Mouse (Mus musculus): ENCODE measurements around the gene Lrmda.

Lrmda gene

DNA sequence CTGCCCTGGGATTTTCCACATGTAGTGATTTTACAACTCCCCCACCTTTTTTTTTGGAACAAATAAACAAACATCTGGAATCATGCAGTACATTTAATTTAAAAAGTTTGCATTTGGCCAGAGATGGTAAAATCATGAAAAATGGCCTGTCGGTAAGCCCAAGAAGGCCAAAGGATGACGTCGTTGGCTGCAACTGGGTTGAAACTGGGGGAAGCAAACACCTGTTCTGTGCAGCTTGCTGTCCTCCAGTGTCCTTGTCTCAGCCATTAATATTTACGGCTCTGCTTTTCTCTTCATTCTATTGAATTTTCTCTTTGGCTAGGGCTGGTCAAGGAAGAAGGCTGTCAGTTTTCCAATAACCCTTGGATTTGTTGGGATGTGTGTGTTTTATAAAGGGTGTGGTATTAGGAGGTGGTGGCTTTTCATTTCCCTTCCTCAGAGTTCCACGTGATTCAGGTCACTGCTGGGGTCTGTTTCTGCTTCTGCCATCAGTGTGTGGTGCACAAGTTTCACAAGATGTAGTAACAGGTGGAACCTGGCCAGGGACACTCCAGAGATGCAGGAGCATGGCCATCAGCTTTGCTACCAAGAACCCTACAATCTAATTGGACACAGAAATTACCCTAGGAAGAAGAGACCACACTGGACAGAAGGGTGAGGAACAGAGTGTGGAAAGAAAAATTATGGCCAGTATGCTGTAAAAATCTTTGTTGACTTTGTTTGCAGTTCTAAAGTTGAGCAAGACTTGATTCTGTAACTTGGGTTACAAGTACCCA, 827.7 kb downstream of the Lrmda start:
- no peak for DNase-seq (ENCODE audit: low read depth, low spot score)

DNA sequence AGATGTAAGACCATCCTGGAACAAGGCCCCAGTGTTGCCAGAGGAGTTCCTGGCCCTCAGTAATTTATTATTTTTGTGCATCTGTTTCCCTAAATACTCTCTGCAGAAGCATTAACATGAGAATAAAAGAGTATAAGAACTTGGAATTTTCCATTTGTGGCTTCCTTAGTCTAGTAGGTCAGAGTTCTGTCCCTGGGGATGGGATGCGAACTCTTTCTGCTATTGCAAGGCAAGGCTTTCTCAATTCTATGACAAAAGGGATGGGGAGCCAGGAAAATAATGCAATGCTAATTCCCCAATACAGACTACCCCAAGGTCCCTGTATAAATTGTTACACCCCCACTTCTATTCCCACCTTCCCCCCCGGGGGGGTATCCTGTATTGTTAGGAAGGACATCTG, 829.6 kb downstream of the Lrmda start:
- no peak for DNase-seq (ENCODE audit: low read depth, low spot score)

- no peak for DNase-seq (ENCODE audit: low read depth, low spot score)
These were observed 841.1 kb downstream of the Lrmda start for GRCm38 (mm10) chr14:22860631-22861030.

- DNase-seq (ENCODE audit: low read depth, low spot score): no peak
These were observed 844.6 kb downstream of the Lrmda start for GRCm38 (mm10) chr14:22864132-22864531.

- DNase-seq (ENCODE audit: low read depth, low spot score): no peak
These were observed 855.1 kb downstream of the Lrmda start for GRCm38 (mm10) chr14:22874584-22874983.

- no peak for DNase-seq (ENCODE audit: low read depth, low spot score)
These were observed 867.7 kb downstream of the Lrmda start for GRCm38 (mm10) chr14:22887182-22887581.

DNA sequence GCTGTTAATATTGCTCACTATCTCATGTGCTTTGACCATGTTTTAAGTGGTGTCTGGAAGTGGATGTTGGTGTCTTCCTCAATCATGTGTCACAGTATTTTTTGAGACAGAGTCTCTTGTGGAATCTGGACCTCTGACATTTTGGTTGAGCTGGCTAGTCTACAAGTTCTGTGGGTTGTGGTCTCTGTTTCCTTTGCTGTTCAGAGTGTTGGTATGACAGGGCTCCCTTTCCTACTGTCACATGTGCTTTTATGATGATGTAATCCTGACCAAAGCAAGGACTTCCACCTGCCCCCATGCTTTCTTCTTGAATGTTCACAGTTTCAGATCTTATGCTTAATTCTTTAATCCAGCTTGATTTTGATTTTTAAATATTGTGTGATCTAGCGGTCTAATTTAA, 879.8 kb downstream of the Lrmda start:
- DNase-seq (ENCODE audit: low read depth, low spot score): no peak

- no peak for DNase-seq (ENCODE audit: low read depth, low spot score)
These were observed 882.6 kb downstream of the Lrmda start for GRCm38 (mm10) chr14:22902116-22902515.

DNA sequence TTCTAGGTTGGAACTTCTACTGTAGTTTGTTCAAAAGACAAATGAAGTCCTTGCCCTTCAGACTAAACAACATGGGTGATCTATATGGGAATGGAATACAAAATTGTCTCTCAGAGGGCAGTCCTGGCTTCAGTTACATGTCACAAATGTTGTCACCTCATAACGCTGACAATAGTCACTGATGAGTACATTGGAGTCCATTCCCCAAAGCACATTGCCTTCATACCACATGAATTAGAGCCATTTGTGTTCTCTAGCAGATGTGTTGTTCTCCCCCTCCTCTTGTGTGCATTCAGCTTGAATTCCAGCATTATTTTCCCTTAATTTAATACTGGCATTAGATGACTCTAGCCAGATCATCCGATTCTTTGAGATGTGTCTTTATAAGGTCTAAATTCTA, 883.4 kb downstream of the Lrmda start:
- DNase-seq (ENCODE audit: low read depth, low spot score): no peak

DNA sequence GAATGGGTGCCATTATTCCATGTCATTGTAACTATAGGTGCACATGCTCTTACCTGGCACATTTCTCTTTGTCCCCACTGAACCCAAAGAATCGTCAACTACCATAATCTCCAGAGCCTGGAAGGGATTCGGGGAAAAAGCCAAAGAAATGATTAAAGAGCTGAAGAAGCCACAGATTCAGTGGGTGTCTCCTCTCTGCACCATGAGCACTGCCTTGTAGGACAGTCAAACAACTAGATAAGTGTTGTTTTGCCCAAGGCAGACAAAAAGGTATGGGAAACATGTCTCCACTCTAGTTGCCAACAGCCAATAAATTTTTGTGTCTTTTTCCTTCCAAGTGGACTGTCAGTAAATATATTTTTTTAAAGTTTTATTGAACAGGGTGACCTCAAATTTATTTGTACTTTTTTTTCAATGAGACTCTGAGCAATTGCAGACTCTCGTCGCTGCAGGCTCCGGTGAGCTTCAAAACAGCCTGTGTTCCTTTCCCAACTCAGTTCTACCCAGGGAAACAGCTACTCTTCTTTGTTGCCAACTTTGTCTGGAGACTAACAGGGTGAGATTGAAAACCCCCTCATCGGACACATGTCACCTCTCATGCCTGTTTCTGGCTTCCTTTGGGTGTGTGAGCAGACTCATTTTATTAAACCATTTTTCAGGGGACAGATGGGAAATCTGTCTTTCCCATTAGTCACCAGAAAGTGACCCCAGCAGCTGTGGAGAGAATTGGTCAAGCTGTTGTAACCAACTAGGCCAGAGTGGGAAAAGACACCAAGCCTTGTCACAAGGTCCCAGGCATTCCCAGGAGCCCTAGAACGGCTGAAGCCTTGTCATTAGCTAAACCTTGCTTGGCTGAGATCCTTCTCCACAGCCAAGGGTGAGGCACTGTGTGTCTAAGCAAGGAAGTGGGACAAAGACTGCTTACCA, 886.5 kb downstream of the Lrmda start:
- DNase-seq (ENCODE audit: low read depth, low spot score): no peak

DNA sequence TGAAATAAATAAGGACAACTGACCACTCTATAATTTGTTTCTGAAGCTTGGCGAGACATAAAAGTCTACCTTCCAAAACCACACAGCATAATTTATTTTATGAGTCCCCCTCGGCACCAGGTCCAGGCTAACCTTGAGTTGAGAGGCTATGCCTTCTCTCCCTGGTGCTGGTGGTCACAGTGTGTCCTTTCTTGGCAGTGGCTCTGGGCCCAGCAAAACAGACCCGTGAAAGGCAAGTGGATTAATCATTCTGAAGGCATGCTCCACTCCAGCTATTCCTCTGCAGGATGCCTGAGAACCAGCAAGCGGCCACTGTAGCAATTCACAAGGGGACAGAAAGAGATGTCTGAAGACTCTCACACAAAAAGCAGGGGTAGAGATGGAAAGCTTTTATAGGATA, 887.2 kb downstream of the Lrmda start:
- DNase-seq (ENCODE audit: low read depth, low spot score): no peak

- no peak for DNase-seq (ENCODE audit: low read depth, low spot score)
These were observed 887.7 kb downstream of the Lrmda start for GRCm38 (mm10) chr14:22907221-22907620.

- no peak for DNase-seq (ENCODE audit: low read depth, low spot score)
These were observed 888.5 kb downstream of the Lrmda start for GRCm38 (mm10) chr14:22908006-22908405.

- no peak for DNase-seq (ENCODE audit: low read depth, low spot score)
These were observed 896.0 kb downstream of the Lrmda start for GRCm38 (mm10) chr14:22915463-22915862.

GRCm38 (mm10) chr14:22918499-22918898, 899.0 kb downstream of the Lrmda start:
- DNase-seq (ENCODE audit: low read depth, low spot score): no peak

- no peak for DNase-seq (ENCODE audit: low read depth, low spot score)
These were observed 899.4 kb downstream of the Lrmda start for GRCm38 (mm10) chr14:22918931-22919330.

DNA sequence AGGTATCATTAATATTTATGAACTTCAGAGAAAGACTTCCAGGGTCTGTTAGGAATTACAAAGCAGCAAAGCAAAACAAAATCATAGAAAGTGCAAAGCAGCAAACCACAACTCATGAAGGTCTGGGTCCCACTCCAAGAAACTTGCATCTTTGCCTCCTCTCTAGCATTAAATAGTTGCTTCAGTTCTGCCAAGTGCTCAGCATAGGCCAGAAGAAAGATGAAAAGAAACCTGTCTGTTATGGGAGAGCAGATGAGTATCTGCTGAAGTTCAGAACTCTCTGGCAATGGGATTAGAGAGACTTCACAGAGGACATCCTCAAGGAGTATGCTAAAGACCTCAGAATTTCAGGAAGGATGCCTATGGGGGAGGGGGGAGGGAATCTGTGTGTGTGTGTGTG, 901.6 kb downstream of the Lrmda start:
- DNase-seq (ENCODE audit: low read depth, low spot score): no peak

GRCm38 (mm10) chr14:22921796-22922195, 902.3 kb downstream of the Lrmda start:
- DNase-seq (ENCODE audit: low read depth, low spot score): no peak

DNA sequence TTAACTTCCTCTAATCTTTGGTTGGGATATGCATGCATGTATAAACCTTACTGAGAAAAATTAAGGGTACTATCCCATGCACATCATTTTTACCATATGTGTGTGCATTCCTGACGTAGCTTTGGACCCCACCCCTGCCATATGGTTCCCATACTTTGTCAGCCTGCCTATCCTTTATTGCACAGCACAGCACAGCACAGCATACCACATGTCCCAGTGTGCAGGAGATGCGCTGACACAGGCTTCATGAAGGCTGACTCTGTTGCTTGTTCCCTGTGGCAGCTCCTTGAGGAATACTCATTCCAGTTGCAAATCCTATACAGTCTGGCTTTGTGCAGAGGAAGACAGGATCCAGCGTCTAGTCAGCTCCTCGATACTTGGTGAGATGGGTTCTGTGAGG, 903.1 kb downstream of the Lrmda start:
- DNase-seq (ENCODE audit: low read depth, low spot score): no peak

- no peak for DNase-seq (ENCODE audit: low read depth, low spot score)
These were observed 903.7 kb downstream of the Lrmda start for GRCm38 (mm10) chr14:22923251-22923650.

GRCm38 (mm10) chr14:22928263-22928662, 908.8 kb downstream of the Lrmda start:
- DNase-seq (ENCODE audit: low read depth, low spot score): no peak

DNA sequence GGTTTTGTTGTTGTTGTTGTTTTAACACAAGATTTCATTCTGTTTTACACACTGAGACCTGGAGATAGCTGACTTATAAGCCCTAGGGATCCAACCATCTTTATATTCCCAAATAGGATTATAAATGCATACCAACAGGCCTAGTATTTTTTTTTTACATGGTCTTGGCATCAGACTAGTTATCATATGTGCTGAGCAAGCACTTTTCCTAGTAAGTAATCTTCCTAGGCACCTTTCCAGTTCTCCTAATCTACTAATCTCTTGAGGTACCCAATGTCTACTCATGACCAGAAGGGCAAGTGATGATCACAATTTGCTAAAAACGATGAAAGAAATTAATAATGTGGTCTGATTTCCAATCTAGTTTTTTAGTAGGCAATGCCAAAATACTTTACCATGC, 909.2 kb downstream of the Lrmda start:
- DNase-seq (ENCODE audit: low read depth, low spot score): no peak

- DNase-seq (ENCODE audit: low read depth, low spot score): no peak
These were observed 910.1 kb downstream of the Lrmda start for GRCm38 (mm10) chr14:22929585-22929984.
